Mouse (Mus musculus): ENCODE results near the gene Fam228a. TPM values are rescaled to one million over a fixed set of nuclear protein-coding genes. Genes with fewer than 3 reads are reported as not detected.
"Not testable (repeated sequence)": the region's sequence is repeated elsewhere in the genome, so short reads cannot be mapped to it uniquely, and the experiment has no call there.

Fam228a gene
- total RNA-seq, 2 experiments from 2014 or later, result 0.12 to 0.25 TPM

GRCm38 (mm10) chr12:4719066-4719761 lies 19.0 kb downstream of the Fam228a start:
- DNase-seq (ENCODE audit: low spot score), result no peak

GRCm38 (mm10) chr12:4717417-4717816 lies 20.8 kb downstream of the Fam228a start:
- no peak for DNase-seq (ENCODE audit: low spot score)

GRCm38 (mm10) chr12:4715606-4716005 lies 22.6 kb downstream of the Fam228a start:
- no peak for DNase-seq (ENCODE audit: low spot score)

- no peak for DNase-seq (ENCODE audit: low spot score)
Observed at GRCm38 (mm10) chr12:4713361-4713760, 24.9 kb downstream of the Fam228a start.

- no peak for DNase-seq (ENCODE audit: low spot score)
Observed at GRCm38 (mm10) chr12:4709926-4710325, 28.3 kb downstream of the Fam228a start.

GRCm38 (mm10) chr12:4708881-4709604 lies 29.2 kb downstream of the Fam228a start:
- DNase-seq (ENCODE audit: low spot score), result no peak

- DNase-seq (ENCODE audit: low spot score), result no peak
Observed at GRCm38 (mm10) chr12:4708296-4708695, 29.9 kb downstream of the Fam228a start.

- DNase-seq (ENCODE audit: low spot score), result no peak
Observed at GRCm38 (mm10) chr12:4707488-4708017, 30.7 kb downstream of the Fam228a start.

GRCm38 (mm10) chr12:4706901-4707300 lies 31.3 kb downstream of the Fam228a start:
- DNase-seq (ENCODE audit: low spot score), result no peak

- no peak for DNase-seq (ENCODE audit: low spot score)
Observed at GRCm38 (mm10) chr12:4706175-4706574, 32.1 kb downstream of the Fam228a start.

GRCm38 (mm10) chr12:4705626-4706025 lies 32.6 kb downstream of the Fam228a start:
- not testable (repeated sequence) for DNase-seq (ENCODE audit: low spot score)

- no peak for DNase-seq (ENCODE audit: low spot score)
Observed at GRCm38 (mm10) chr12:4694534-4694933, 43.7 kb downstream of the Fam228a start.

- DNase-seq (ENCODE audit: low spot score), result no peak
Observed at GRCm38 (mm10) chr12:4691193-4691592, 47.0 kb downstream of the Fam228a start.

- DNase-seq (ENCODE audit: low spot score), result peak; percentile 10
Observed at GRCm38 (mm10) chr12:4689341-4689740, 48.9 kb downstream of the Fam228a start.

- no peak for DNase-seq (ENCODE audit: low spot score)
Observed at GRCm38 (mm10) chr12:4688386-4688785, 49.8 kb downstream of the Fam228a start.

- no peak for DNase-seq (ENCODE audit: low spot score)
Observed at GRCm38 (mm10) chr12:4685441-4685840, 52.8 kb downstream of the Fam228a start.

GRCm38 (mm10) chr12:4679971-4680370 lies 58.3 kb downstream of the Fam228a start:
- no peak for DNase-seq (ENCODE audit: low spot score)

GRCm38 (mm10) chr12:4676336-4676735 lies 61.9 kb downstream of the Fam228a start:
- DNase-seq (ENCODE audit: low spot score), result no peak

GRCm38 (mm10) chr12:4665675-4666037 lies 72.6 kb downstream of the Fam228a start:
- DNase-seq (ENCODE audit: low spot score), result no peak

GRCm38 (mm10) chr12:4664929-4665674 lies 73.1 kb downstream of the Fam228a start:
- DNase-seq (ENCODE audit: low spot score), result no peak

Data from gastrocnemius, adult 18-20 months (tissue).